Mouse (Mus musculus): ENCODE results near the gene Amotl2.

GRCm38 (mm10) chr9:102733459-102733858 lies 17.0 kb downstream of the Amotl2 start:
- TF ChIP-seq CTCF (IDR thresholded peaks at IDR 0.05; ENCODE audit: low read depth) (no peak), EP300 (IDR thresholded peaks at IDR 0.05; ENCODE audit: low read depth) (no peak)

Measured in liver, postnatal 0 days (tissue).